8 mouse cellular contexts compared by ENCODE assay signal in genomic region chr9:101181962-101182701, GRCm38 (mm10).
DNase-seq lines count a peak whose midpoint lies in the region; ATAC-seq lines count a peak whose summit lies in the region.

No protein-coding gene starts in this region.

- no peak overlapping the region for H3K27ac ChIP-seq in hindbrain, embryonic 16.5 days (ENCODE audit: low read depth, low read length)

- peaks cover 10% of the 10 kb centered on the region for H3K36me3 ChIP-seq in hindbrain, embryonic 16.5 days (ENCODE audit: control insufficient read depth, insufficient read depth, low read length)

- peaks cover 5% of the 10 kb centered on the region for H3K4me1 ChIP-seq in hindbrain, embryonic 16.5 days (ENCODE audit: control insufficient read depth, insufficient read depth, low read depth, low read length)

- no peaks in the 10 kb centered on the region for H3K27me3 ChIP-seq in hindbrain, embryonic 16.5 days (replicated peaks; ENCODE audit: control insufficient read depth, insufficient read depth, low read length)

- WGBS in hindbrain, embryonic 16.5 days, result 43% methylated on average over 5 of the region's 5 CpGs

- peak; percentile 84 for DNase-seq in R1 (ENCODE audit: low read depth, low spot score)
- DNase-seq in cerebellum, postnatal 10 days, result peak; percentile 95 to 97
- peak; percentile 83 to 84 for DNase-seq in frontal cortex, postnatal 25 days (ENCODE audit: low spot score in 2 of 2)
- peak; percentile 77 for DNase-seq in left cerebral cortex, adult 11 months (ENCODE audit: low spot score)
- peak; percentile 58 to 84 for DNase-seq in lung, postnatal 4 days
- DNase-seq in right cerebral cortex, postnatal 10 days (ENCODE audit: low spot score in 2 of 2), result peak; percentile 91 to 93
- DNase-seq in urinary bladder, postnatal 25 days (ENCODE audit: low spot score), result peak; percentile 85

- no peak overlapping the region for H3K9ac ChIP-seq in hindbrain, embryonic 16.5 days (ENCODE audit: low read depth, low read length)

- H3K9me3 ChIP-seq in hindbrain, embryonic 16.5 days (ENCODE audit: control insufficient read depth, low read length), result no peaks in the 10 kb centered on the region

- ATAC-seq in hindbrain, embryonic 16.5 days, result peak; percentile 87

- H3K4me3 ChIP-seq in hindbrain, embryonic 16.5 days (ENCODE audit: low read length), result no peak overlapping the region

- no peak overlapping the region for H3K4me2 ChIP-seq in hindbrain, embryonic 16.5 days (ENCODE audit: low read length)
